Mouse (Mus musculus) lung, postnatal 36 days (tissue): Measurements from ENCODE around the gene Olfr802.

ENCODE experiments used
- DNase-seq: peaks from one replicate; pipeline ENCODE4 v3.0.0; 2022; ENCODE audit warnings: mixed read lengths

Gene Olfr802

DNA sequence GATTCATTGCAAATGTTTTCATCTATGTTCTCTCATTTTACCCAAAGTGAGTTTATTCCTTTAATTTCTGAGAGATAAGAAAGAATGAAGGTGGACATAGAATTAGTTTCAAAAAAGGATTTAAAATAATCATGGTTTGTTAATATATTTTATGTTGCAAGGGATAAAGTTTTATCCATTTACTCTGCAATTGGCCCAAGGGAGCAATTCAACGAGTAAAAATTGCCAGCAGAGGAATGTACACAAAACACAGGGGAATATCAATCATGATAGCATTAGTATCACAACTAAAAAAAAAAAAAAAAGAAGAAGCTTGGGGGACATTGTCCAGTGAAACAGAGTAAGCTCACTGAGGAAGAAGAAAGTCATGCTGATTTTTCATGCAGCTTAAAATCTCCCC is at the start of gene Olfr802:
Gene Olfr802, minus strand, starts transcription at position 101 of the 400 bp plus-strand sequence.
- DNase-seq: no peak

DNA sequence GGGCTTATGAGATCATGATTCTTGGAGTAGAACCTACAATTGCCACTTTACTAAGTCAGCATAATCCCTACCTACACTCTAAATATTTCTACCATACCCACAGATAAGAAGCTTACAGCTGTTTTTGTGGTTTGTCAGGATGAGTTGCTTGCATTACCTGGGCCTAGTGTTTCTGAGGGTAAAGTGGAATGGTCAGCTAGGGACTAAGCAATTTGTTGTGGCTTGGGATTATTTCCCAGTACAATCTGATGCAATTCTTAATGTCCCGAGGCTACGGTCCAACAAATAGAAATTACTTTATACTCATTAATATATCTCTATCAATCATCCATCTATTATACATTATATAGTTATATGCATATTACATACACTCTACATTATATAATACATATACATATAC is 41.3 kb upstream of the Olfr802 start, which contains the start of gene Olfr805:
Gene Olfr805, minus strand, starts transcription at position 101 of the 400 bp plus-strand sequence.
- DNase-seq: no peak

DNA sequence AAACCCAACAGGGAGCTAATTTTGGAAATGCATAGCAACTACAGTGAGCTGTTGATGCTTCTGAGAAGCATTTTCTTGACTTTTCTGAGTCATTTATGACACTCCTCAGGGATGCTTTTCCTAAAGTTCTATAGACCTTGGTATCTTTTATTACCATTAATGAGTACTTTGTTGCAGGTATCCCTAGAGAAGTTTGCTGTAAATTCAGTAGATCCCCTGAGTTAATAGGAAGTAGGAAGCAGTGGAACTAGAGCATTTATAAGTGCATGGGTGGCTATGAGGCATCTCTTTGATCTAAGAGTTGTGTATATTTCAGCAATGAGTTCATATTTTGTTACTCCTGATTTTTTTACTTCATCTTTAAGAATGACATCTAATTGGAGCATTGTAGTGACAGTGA is 14.9 kb upstream of the Olfr802 start, which contains the start of gene Olfr804:
Gene Olfr804, plus strand, starts transcription at position 301 of the 400 bp plus-strand sequence.
- no peak for DNase-seq

DNA sequence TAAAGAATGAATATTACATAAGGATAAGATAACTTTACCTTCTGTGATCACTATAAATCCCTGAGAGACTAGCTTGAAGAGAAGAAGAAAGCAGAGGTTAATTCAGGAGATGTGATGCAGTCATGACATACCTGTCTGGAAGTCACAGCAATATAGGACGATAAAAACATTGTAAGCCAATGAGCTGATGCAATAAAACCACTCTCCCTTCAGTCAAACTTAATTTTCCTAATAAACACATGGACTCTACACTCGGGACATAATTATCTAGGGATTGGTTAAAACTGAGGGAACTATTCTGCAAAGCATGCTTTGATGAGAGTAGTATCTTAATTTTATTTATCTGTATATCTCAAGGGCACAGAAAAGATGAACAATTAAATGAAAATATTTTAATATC is 6.2 kb upstream of the Olfr802 start, which contains the start of gene Olfr803:
Gene Olfr803, minus strand, starts transcription at position 101 of the 400 bp plus-strand sequence.
- DNase-seq: no peak

DNA sequence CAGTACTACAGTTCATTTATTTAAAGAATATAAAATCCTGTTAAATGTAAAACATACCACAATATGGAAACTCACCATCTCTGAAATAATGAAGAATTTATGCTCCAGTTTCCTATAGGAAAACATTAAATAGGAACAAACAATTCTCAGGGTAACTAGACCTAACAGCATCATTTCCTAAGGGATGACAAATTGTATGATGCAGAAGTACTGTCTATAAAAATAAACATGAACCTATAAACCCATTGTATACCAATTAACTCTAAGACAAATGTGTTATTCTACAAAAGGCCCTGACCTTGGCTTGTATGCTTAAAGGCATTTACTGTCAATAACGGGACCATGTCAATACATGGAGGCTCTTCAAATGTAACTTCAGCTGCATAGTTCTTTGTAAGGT is 14.2 kb downstream of the Olfr802 start, which contains the start of gene Olfr801:
Gene Olfr801, minus strand, starts transcription at position 101 of the 400 bp plus-strand sequence.
- DNase-seq: no peak

DNA sequence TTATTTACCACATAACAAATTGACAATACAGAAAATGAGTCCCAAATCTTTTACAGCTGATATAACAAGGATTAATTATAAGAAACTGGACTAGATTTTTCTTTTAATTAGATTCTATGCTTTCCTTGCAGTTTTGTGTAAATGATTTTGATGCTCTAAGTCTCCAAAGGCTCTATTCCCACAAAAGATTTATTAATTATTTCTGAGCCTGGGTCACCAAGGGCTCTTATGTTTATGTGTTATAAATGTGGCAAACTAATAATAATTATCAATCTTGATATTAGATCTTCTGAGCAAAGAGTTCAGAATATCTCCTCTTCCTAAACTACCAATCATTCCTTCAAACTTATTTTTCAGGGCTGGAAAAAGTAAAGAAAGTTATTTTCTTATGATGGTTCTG is 30.6 kb downstream of the Olfr802 start, which contains the start of gene Olfr800:
Gene Olfr800, plus strand, starts transcription at position 301 of the 400 bp plus-strand sequence.
- DNase-seq: no peak

DNA sequence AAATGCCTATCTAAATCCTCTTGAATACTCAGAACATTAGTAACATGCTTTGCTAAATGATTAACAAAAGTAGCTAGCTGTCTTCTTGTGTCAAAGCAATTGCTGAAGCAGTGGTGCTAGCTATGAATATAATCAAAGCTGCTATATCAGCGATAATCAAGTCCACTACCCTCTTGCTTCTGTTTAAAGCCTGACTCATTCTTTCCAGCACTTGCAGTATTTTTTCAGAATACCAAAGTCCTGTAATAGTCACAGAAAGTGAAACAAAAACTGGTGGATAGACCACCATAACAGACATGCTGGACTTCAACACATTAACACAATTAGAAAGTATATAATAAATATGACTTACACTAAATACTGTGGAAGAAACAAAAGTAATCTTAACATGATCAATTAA is 36.2 kb downstream of the Olfr802 start:
- no peak for DNase-seq

DNA sequence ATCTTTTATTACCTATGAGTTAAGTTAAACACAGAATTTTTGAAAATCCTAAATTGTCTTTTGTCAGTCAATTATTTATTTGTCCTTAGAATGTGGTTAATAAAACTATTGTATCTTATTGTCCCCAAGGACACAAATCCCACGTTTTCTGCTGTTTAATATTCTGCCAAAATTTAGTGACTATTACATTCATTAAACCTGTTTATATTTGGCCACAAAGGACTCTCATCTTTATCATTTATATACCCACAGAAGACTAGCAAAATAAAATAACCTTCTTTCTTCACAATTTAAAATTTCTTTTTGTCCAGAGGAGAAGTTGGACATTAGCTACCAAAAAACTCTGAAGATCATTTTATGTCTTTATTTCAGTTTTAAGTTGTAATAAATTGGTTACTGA is 50.8 kb downstream of the Olfr802 start, which contains the start of gene Olfr799:
Gene Olfr799, plus strand, starts transcription at position 301 of the 400 bp plus-strand sequence.
- DNase-seq: no peak

DNA sequence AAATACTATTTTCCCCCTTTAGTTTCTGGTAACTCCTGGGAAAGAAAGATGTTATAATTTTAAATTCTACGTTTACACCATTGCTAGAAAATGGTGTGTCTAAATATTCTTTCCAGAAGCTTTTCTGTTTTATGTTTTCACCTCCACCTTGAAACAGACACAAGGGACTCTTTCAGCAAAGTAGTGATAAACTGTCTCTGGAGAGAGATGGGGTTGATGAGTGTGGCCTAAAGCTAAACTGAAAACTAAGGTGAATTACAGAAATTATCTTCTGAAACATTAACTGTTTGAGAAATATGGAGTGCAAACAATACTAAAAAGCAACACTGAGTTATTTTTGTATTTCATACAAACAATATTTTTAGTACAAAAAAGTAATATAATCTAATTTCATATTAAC is 60.1 kb downstream of the Olfr802 start, which contains the start of gene Olfr798:
Gene Olfr798, minus strand, starts transcription at position 101 of the 400 bp plus-strand sequence.
- no peak for DNase-seq
